Mouse (Mus musculus) layer of hippocampus, adult 9-11 months (tissue): ENCODE results near the gene Gm20388.

Experiments used
- DNase-seq: peaks from one replicate; pipeline ENCODE4 v3.0.0; 2022

Gm20388 gene

DNA sequence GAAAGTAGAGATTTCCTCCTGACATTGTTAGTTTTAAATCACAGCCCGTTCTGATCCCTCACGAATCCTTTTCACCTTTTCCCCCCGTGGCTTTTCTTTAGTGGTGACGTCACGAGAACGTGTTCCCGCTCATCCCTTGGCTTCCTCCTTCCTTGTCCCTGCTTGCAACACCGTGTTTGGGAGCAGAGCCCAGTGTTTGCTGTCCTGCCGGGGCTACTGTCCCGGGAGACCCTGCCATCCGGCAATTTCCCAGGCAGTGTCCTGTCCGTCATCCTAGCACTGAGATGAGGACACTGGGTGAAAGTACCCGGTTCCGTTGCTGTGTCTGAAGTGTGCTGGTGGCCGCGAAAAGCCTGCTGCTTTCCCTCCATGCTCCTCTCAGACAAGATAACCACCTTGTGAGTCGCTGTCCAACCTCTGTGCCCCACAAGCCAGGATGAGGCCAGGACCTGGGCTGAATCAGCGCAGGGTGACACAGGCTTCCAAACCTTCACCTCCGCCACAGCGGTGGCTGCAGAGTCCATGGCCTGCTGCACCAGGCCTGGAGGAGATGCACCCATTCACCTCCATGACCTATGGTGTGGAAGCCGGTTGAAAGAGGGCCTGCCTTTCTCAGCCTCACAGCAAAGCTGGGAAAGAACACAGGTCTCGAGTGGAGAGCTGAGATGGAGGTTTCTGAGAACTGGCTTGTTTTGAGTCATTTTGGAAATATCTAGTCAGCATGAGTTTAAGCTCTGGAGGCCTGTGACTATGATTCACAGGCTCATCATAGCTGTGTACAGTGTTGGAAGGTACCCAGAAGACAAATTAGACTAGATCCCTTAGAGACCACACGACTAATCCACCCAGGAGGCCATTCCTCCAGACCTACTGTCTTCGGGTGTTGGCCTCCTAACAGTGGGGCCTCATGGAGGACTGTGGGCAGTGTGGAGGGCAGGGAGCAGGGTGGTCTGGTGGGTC lies 4367.6 kb downstream of the Gm20388 start:
- no peak for DNase-seq

GRCm38 (mm10) chr8:124278956-124279689 lies 4368.5 kb downstream of the Gm20388 start:
- DNase-seq, result no peak

DNA sequence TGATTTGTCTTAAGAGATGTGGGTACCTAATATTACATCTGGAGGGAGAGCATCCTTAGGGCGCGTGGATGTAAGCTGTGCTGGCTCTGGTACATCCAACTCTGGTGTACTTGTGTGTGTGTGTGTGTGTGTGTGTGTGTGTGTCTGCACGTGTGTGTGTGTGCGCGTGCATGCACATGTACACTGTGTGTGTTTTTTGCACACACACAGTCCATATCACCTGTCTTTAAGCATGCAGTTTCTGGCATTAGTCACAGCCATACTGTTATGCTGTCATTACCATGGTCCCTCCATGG lies 4369.0 kb downstream of the Gm20388 start:
- DNase-seq, result no peak

- no peak for DNase-seq
Measured at GRCm38 (mm10) chr8:124281700-124282541, 4371.3 kb downstream of the Gm20388 start.

- no peak for DNase-seq
Measured at GRCm38 (mm10) chr8:124282878-124283630, 4372.4 kb downstream of the Gm20388 start.

DNA sequence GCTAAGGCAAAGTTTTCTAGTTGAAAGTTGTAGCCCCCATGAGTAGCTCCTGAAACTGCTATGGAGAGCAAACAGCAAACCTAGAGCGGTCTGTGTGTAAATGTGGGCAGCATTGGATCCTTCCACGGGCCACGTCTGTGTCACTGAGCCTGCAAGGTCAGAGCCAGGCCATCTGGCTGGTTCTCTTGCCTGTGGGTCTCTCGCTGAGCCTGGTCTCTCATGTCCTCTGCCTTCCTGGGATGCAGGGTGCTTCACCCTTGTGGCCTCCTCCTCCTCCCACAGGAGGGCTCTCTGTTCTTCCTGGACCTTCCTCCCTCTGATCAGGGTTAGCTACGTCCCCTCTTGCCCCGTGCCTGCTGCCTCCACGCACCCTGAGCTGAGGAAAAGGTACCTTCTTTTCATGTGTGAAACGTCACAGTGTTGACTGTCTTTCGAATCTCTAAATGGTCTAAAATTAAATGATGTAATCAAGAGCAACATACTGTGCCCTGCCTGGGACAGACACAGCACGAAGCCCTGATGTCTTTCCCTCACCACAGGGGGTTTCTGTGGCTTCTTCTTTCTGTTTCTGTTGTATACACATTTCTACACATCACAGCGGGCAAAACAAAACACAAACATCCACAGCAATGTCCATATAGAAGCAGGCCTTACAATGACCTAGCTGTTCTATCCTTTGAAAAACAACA lies 4373.1 kb downstream of the Gm20388 start:
- DNase-seq, result no peak

DNA sequence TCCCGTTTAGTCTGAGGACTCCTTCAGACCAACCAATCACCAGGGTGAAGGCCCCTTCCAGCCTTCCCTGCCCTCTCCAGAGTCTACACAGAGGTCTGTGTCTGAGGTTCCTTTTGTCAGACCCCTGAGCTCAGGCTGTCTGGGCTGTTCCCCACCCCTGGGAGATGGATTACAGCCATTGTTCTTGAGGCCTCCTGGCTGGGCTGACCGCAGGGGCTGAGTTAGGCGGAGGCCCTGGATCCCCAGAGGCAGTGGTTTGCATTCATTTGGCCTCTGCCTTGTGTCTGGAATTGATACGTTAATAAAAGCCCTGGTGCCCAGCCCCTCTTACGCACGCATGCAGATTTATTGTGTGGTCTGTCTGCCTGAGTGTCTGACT lies 4373.7 kb downstream of the Gm20388 start:
- no peak for DNase-seq

- DNase-seq, result no peak
Measured at GRCm38 (mm10) chr8:124284984-124285576, 4374.4 kb downstream of the Gm20388 start.

DNA sequence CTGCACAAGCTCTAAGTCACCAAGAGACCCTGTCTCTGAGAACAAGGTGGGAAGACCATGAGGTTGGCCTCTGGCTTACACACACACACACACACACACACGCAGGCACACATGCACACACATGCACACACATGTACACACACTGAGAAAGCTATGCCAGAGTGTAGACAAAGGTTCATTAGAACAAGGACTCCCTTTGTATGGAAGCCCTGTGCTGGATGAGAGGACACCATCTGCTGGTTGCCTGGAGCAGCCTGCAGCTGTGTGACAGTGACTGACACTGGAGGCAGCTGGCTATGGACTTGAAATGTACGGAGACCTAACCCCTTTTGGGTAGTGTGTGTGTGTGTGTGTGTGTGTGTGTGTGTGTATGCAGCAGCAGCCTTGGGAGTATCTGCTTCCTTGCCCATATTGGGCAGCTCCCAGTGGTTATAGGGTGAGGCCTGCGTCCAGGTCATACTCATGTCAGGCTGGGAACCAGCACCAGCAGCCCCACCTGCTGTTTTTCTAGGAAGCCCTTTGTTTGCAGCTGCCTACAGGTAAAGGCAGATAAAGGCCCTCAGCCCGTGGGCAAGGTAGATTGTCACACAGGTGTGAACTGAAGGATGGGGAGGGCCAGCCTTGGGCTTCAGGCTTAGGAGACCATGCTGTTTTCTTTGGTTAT lies 4376.0 kb downstream of the Gm20388 start:
- DNase-seq, result peak; percentile 60

DNA sequence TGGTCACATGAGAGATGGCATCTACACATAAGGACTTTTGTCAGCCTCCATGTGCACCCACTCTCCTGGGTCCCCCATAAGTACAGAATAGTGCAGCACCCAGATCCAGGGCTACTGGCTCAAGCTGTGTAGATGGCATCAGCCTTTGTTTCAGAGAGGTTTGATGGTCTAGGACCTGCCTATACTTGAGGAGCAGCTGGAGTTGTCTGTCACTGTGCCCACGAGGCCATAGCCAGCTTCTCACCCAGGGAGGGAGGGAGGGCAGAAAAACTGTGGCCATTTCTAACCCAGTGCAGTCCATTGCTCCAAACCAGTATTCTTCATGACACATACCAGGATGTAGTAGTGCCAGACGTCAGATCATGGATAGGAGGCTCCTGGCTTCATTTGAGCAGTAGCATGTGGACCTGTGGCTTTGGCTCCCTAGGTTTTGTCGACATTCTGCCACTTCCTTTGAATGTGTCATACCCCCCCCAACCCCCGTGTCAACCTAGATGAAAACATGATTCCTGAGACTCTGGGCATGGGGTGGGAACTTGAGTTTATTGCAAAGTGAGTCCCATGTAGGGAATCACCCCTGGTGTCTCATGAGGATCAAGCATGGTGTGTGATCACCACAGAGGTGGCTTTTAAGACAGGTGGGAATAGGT lies 4377.7 kb downstream of the Gm20388 start:
- no peak for DNase-seq

- DNase-seq, result no peak
Measured at GRCm38 (mm10) chr8:124289481-124290050, 4378.9 kb downstream of the Gm20388 start.

GRCm38 (mm10) chr8:124290911-124291691 lies 4380.5 kb downstream of the Gm20388 start:
- DNase-seq, result no peak

- DNase-seq, result no peak
Measured at GRCm38 (mm10) chr8:124291693-124292092, 4381.1 kb downstream of the Gm20388 start.

DNA sequence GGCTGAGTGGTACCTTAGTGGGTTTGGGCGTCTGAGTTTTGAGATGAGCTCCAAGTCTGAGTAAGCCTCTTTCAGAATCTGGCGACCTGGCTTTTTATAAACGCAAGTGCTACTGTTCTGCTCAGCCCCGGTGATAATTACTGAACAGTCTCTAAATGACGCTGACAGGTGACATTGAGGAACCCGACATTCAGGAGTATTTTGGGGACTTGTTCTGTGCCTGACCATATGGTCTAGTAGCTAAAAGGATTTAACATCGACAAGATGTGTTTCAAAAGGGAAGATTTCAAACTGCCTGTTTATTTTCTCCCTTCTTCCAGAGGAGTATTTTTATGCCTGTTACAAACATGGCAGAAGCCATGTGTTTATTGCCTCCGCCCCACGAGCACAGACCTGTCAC lies 4382.3 kb downstream of the Gm20388 start:
- DNase-seq, result no peak

- no peak for DNase-seq
Measured at GRCm38 (mm10) chr8:124294425-124294824, 4383.8 kb downstream of the Gm20388 start.

- DNase-seq, result no peak
Measured at GRCm38 (mm10) chr8:124294900-124295299, 4384.3 kb downstream of the Gm20388 start.

DNA sequence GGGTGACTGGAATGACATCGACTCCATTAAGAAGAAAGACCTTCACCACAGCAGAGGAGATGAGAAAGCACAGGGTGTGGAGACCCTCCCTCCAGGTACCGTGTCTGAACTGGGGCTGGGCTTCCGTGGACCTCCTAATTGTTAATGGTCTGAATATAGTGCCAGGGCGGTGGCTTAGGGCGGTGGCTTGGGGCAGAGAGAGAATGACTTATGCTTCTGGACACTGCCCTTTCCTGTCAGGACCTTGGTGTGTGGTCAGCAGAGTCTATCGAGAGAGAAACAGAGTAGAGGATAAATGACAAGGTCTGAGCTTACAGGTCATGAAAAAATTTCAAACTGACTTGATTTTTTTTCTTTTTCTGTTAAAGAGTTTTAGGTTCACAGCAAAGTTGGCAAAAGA lies 4384.7 kb downstream of the Gm20388 start:
- no peak for DNase-seq

DNA sequence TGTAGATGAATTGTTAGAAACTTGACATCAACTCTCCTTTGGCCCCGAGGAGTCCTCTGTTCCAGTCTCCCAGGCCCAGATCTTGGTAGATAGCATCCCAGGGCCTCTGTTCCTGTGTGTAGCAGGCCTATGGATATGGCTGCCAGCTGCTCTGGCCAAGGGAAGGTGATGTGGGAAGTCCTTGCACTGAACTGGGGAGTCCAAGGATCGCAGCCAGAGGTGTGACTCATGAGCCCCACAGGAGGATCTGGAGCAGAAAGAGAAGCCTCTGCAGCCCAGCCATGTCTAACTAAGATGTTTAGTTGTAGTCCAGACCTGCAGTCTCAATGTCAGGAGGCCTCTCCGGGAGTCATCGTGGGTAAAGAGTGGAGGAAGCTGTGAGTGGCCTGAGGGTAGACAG lies 4390.9 kb downstream of the Gm20388 start:
- DNase-seq, result no peak

- no peak for DNase-seq
Measured at GRCm38 (mm10) chr8:124301935-124302555, 4391.4 kb downstream of the Gm20388 start.
